Mouse (Mus musculus): Measurements from ENCODE around the gene Ruvbl2. TPM values are rescaled to one million over a fixed set of nuclear protein-coding genes. Genes with fewer than 3 reads are reported as not detected.

Ruvbl2 gene
- polyA plus RNA-seq, 1 experiment from 2014 or later, result 82.1 TPM

- ATAC-seq, result peak; percentile 5
- no peak for TF ChIP-seq CTCF (IDR thresholded peaks at IDR 0.05)
- ChIA-PET POLR2A (interaction anchor here (0.6 kb wide), 1 partner anchor 136 kb away, joined by 3 read pairs; no protein-coding TSS in a partner anchor), CTCF (interaction anchor here (0.6 kb wide), 1 partner anchor 11 kb away, joined by 3 read pairs; no protein-coding TSS in a partner anchor)
- in situ Hi-C loops (cut with MboI; ENCODE audit: low pct_unique_long_range_greater_than_20kb), result no loop called here
- DNase-seq (ENCODE audit: low read depth, low spot score), result no peak
- H3K27me3 ChIP-seq, result peaks cover 14% of the 10 kb centered on the region
These were observed 23.8 kb downstream of the Ruvbl2 start for GRCm38 (mm10) chr7:45413864-45414739.

- CTCF ChIA-PET, result interaction anchor here (0.6 kb wide), 1 partner anchor 12 kb away, joined by 3 read pairs; no protein-coding TSS in a partner anchor
- DNase-seq (ENCODE audit: low read depth, low spot score) (no peak), ATAC-seq (peak; percentile 22)
- POLR2A ChIA-PET, result interaction anchor here (0.7 kb wide), 1 partner anchor 303 kb away, joined by 3 read pairs; no protein-coding TSS in a partner anchor
- peaks cover 22% of the 10 kb centered on the region for H3K27me3 ChIP-seq
- in situ Hi-C loops (cut with MboI; ENCODE audit: low pct_unique_long_range_greater_than_20kb), result no loop called here
- no peak for TF ChIP-seq CTCF (IDR thresholded peaks at IDR 0.05)
These were observed 24.6 kb downstream of the Ruvbl2 start, which contains the start of gene Ntf5 for GRCm38 (mm10) chr7:45413113-45413863. Gene Ntf5 (plus strand): TSS chr7:45413695.

- POLR2A ChIA-PET, result interaction anchor here (0.7 kb wide), 1 partner anchor 303 kb away, joined by 3 read pairs; no protein-coding TSS in a partner anchor
- TF ChIP-seq CTCF (IDR thresholded peaks at IDR 0.05), result no peak
- ATAC-seq (no peak), DNase-seq (ENCODE audit: low read depth, low spot score) (no peak)
- peaks cover 28% of the 10 kb centered on the region for H3K27me3 ChIP-seq
- CTCF ChIA-PET, result no interaction called here
- in situ Hi-C loops (cut with MboI; ENCODE audit: low pct_unique_long_range_greater_than_20kb), result no loop called here
These were observed 25.5 kb downstream of the Ruvbl2 start for GRCm38 (mm10) chr7:45412421-45412820.

- ATAC-seq, result no peak
- ChIA-PET CTCF (no interaction called here), POLR2A (no interaction called here)
- in situ Hi-C loops (cut with MboI; ENCODE audit: low pct_unique_long_range_greater_than_20kb), result loop anchor here (10.0 kb wide), 1 partner anchor 105 kb away; no protein-coding TSS in a partner anchor
- H3K27me3 ChIP-seq, result peaks cover 41% of the 10 kb centered on the region
- no peak for TF ChIP-seq CTCF (IDR thresholded peaks at IDR 0.05)
- DNase-seq (ENCODE audit: low read depth, low spot score), result no peak
These were observed 28.3 kb downstream of the Ruvbl2 start for GRCm38 (mm10) chr7:45409497-45410163.

- POLR2A ChIA-PET, result no interaction called here
- no peak for DNase-seq (ENCODE audit: low read depth, low spot score)
These were observed 28.9 kb downstream of the Ruvbl2 start for GRCm38 (mm10) chr7:45408949-45409348.

GRCm38 (mm10) chr7:45408351-45408750 is 29.5 kb downstream of the Ruvbl2 start:
- TF ChIP-seq CTCF (IDR thresholded peaks at IDR 0.05), result no peak
- DNase-seq (ENCODE audit: low read depth, low spot score) (no peak), ATAC-seq (no peak)
- H3K27me3 ChIP-seq, result peaks cover 41% of the 10 kb centered on the region
- in situ Hi-C loops (cut with MboI; ENCODE audit: low pct_unique_long_range_greater_than_20kb), result loop anchor here (10.0 kb wide), 1 partner anchor 104 kb away; no protein-coding TSS in a partner anchor
- ChIA-PET POLR2A (interaction anchor here (0.6 kb wide), 1 partner anchor 26 kb away, joined by 3 read pairs; the partner anchor contains the start of gene Gys1), CTCF (no interaction called here)

More at GRCm38 (mm10) chr7:45408949-45409348, 28.9 kb downstream of the Ruvbl2 start:
- no peak for ATAC-seq
- in situ Hi-C loops (cut with MboI; ENCODE audit: low pct_unique_long_range_greater_than_20kb), result loop anchor here (10.0 kb wide), 1 partner anchor 104 kb away; no protein-coding TSS in a partner anchor
- CTCF ChIA-PET, result no interaction called here
- H3K27me3 ChIP-seq, result peaks cover 41% of the 10 kb centered on the region
- TF ChIP-seq CTCF (IDR thresholded peaks at IDR 0.05), result no peak

GRCm38 (mm10) chr7:45407836-45408235 is 30.1 kb downstream of the Ruvbl2 start:
- TF ChIP-seq CTCF (IDR thresholded peaks at IDR 0.05), result no peak
- ATAC-seq, result no peak
- peaks cover 41% of the 10 kb centered on the region for H3K27me3 ChIP-seq
- in situ Hi-C loops (cut with MboI; ENCODE audit: low pct_unique_long_range_greater_than_20kb), result loop anchor here (10.0 kb wide), 1 partner anchor 103 kb away; no protein-coding TSS in a partner anchor
- POLR2A ChIA-PET, result interaction anchor here (0.6 kb wide), 1 partner anchor 27 kb away, joined by 3 read pairs; the partner anchor contains the start of gene Gys1
- DNase-seq (ENCODE audit: low read depth, low spot score), result no peak
- CTCF ChIA-PET, result no interaction called here

- TF ChIP-seq CTCF (IDR thresholded peaks at IDR 0.05), result no peak
- ChIA-PET CTCF (interaction anchor here (1.0 to 1.6 kb wide), 2 partner anchors 14 to 106 kb away, joined by 4 to 5 read pairs; no protein-coding TSS in a partner anchor), POLR2A (interaction anchor here (1.5 kb wide), 1 partner anchor 28 kb away, joined by 3 read pairs; the partner anchor contains the start of gene Gys1)
- in situ Hi-C loops (cut with MboI; ENCODE audit: low pct_unique_long_range_greater_than_20kb), result loop anchor here (10.0 kb wide), 1 partner anchor 102 kb away; no protein-coding TSS in a partner anchor
- peak; percentile 33 for ATAC-seq
- DNase-seq (ENCODE audit: low read depth, low spot score), result no peak
- H3K27me3 ChIP-seq, result peaks cover 38% of the 10 kb centered on the region
These were observed 31.4 kb downstream of the Ruvbl2 start for GRCm38 (mm10) chr7:45406157-45407156.

Measured in Patski (cell line).